Mouse (Mus musculus) WW6 (cell line): Measurements from ENCODE around the gene Rap1gds1.

Experiments used
- DNase-seq: peaks from one replicate; pipeline ENCODE4 v3.0.0-alpha.2; 2013; ENCODE audit warnings: low read depth, low spot score

Rap1gds1 gene

GRCm38 (mm10) chr3:139048701-139049622 is 26.0 kb downstream of the Rap1gds1 start:
- no peak for DNase-seq

- no peak for DNase-seq
Measured at GRCm38 (mm10) chr3:139042433-139042854, 32.6 kb downstream of the Rap1gds1 start.

GRCm38 (mm10) chr3:139041921-139042320 is 33.1 kb downstream of the Rap1gds1 start:
- no peak for DNase-seq

- no peak for DNase-seq
Measured at GRCm38 (mm10) chr3:139037030-139037429, 38.0 kb downstream of the Rap1gds1 start.

- DNase-seq, result peak; percentile 24
Measured at GRCm38 (mm10) chr3:139033179-139033578, 41.8 kb downstream of the Rap1gds1 start.

- DNase-seq, result no peak
Measured at GRCm38 (mm10) chr3:139030644-139031227, 44.3 kb downstream of the Rap1gds1 start.

- no peak for DNase-seq
Measured at GRCm38 (mm10) chr3:139025077-139025476, 49.9 kb downstream of the Rap1gds1 start.

- no peak for DNase-seq
Measured at GRCm38 (mm10) chr3:139023585-139023984, 51.4 kb downstream of the Rap1gds1 start.

- DNase-seq, result no peak
Measured at GRCm38 (mm10) chr3:139012352-139012751, 62.6 kb downstream of the Rap1gds1 start.

- no peak for DNase-seq
Measured at GRCm38 (mm10) chr3:139005669-139006068, 69.3 kb downstream of the Rap1gds1 start.

- no peak for DNase-seq
Measured at GRCm38 (mm10) chr3:139002774-139003173, 72.2 kb downstream of the Rap1gds1 start.

- DNase-seq, result no peak
Measured at GRCm38 (mm10) chr3:139000071-139000867, 74.7 kb downstream of the Rap1gds1 start.

- DNase-seq, result no peak
Measured at GRCm38 (mm10) chr3:138993473-138993872, 81.5 kb downstream of the Rap1gds1 start.

GRCm38 (mm10) chr3:138991367-138991766 is 83.6 kb downstream of the Rap1gds1 start:
- no peak for DNase-seq

- no peak for DNase-seq
Measured at GRCm38 (mm10) chr3:138989141-138989540, 85.9 kb downstream of the Rap1gds1 start.

GRCm38 (mm10) chr3:138988004-138988403 is 87.0 kb downstream of the Rap1gds1 start:
- no peak for DNase-seq

GRCm38 (mm10) chr3:138982249-138982648 is 92.8 kb downstream of the Rap1gds1 start:
- DNase-seq, result no peak

GRCm38 (mm10) chr3:138977413-138977812 is 97.6 kb downstream of the Rap1gds1 start:
- DNase-seq, result no peak

- no peak for DNase-seq
Measured at GRCm38 (mm10) chr3:138967627-138968026, 107.4 kb downstream of the Rap1gds1 start.

GRCm38 (mm10) chr3:138958527-138958926 is 116.5 kb downstream of the Rap1gds1 start:
- DNase-seq, result no peak

- no peak for DNase-seq
Measured at GRCm38 (mm10) chr3:138955220-138955619, 119.8 kb downstream of the Rap1gds1 start.

- no peak for DNase-seq
Measured at GRCm38 (mm10) chr3:138949081-138949480, 125.9 kb downstream of the Rap1gds1 start.
